Mouse (Mus musculus): Measurements from ENCODE around the gene Arf1.

Gene Arf1

GRCm38 (mm10) chr11:59228122-59228953 lies at the start of gene Arf1:
TSS of gene Arf1 (minus strand) at chr11:59228270.
- peak; percentile 98 for DNase-seq

- peak in 1 of 2 experiments; percentile 14 for DNase-seq
Observed at GRCm38 (mm10) chr11:59276877-59277276, 48.8 kb upstream of the Arf1 start.

- no peak for DNase-seq
Observed at GRCm38 (mm10) chr11:59274184-59274583, 46.1 kb upstream of the Arf1 start.

- DNase-seq = no peak
Observed at GRCm38 (mm10) chr11:59266727-59267126, 38.7 kb upstream of the Arf1 start.

GRCm38 (mm10) chr11:59265154-59265813 lies 37.2 kb upstream of the Arf1 start:
- no peak for DNase-seq

GRCm38 (mm10) chr11:59264593-59264992 lies 36.5 kb upstream of the Arf1 start:
- no peak for DNase-seq

- DNase-seq = peak; percentile 16 to 55
Observed at GRCm38 (mm10) chr11:59263870-59264563, 35.9 kb upstream of the Arf1 start.

GRCm38 (mm10) chr11:59262308-59262707 lies 34.2 kb upstream of the Arf1 start:
- DNase-seq = no peak

- no peak for DNase-seq
Observed at GRCm38 (mm10) chr11:59260706-59261493, 32.8 kb upstream of the Arf1 start.

GRCm38 (mm10) chr11:59259647-59260046 lies 31.6 kb upstream of the Arf1 start:
- no peak for DNase-seq

GRCm38 (mm10) chr11:59248101-59248500 lies 20.0 kb upstream of the Arf1 start:
- no peak for DNase-seq

GRCm38 (mm10) chr11:59243856-59244255 lies 15.8 kb upstream of the Arf1 start:
- no peak for DNase-seq

- no peak for DNase-seq
Observed at GRCm38 (mm10) chr11:59241841-59242240, 13.8 kb upstream of the Arf1 start.

GRCm38 (mm10) chr11:59239796-59240195 lies 11.7 kb upstream of the Arf1 start:
- DNase-seq = no peak

GRCm38 (mm10) chr11:59239428-59239785 lies 11.3 kb upstream of the Arf1 start:
- no peak for DNase-seq

GRCm38 (mm10) chr11:59238525-59239427 lies 10.7 kb upstream of the Arf1 start:
- DNase-seq = peak; percentile 85 to 86

GRCm38 (mm10) chr11:59232797-59233196 lies 4.7 kb upstream of the Arf1 start:
- DNase-seq = no peak

- peak; percentile 82 to 87 for DNase-seq
Observed at GRCm38 (mm10) chr11:59230144-59230760, 2.2 kb upstream of the Arf1 start.

- DNase-seq = no peak
Observed at GRCm38 (mm10) chr11:59227604-59228121, 407 bp downstream of the Arf1 start.

GRCm38 (mm10) chr11:59226787-59227603 lies 1.1 kb downstream of the Arf1 start:
- peak in 1 of 2 experiments; percentile 52 for DNase-seq

All from kidney, postnatal 25 days (tissue).